Mouse (Mus musculus) cerebellum, postnatal 36 days (tissue): Measurements from ENCODE around the gene Phyhipl.
A peak's percentile ranks its signal among the peaks of the same experiment; 100 is the strongest.

ENCODE experiments used
- DNase-seq, 2 experiments: peaks; one replicate each; pipeline ENCODE4 v3.0.0; 2021 to 2022; ENCODE audit warnings: mixed read lengths in 2 of 2

Gene Phyhipl

GRCm38 (mm10) chr10:70530185-70530823, 125.5 kb downstream of the Phyhipl start:
- no peak for DNase-seq

DNA sequence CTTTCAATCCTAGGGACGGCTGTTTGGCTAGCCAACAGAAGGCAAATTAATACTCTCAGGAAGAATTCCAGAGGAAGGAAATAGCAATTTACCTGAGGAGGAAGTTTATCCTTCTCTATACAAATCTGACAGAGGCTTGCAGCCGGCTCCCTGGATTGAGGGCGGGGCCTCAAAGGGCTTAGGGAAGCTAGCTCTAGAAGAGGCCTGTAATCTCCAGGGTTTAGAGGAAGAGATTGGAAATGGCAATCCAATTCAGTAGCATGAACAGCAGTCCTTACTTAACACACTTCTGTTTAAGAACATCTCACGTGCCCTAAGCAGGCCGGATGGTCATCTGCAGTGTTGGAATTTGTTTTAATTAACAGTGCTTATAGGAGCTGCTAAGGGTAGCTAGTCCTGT, 134.4 kb downstream of the Phyhipl start:
- DNase-seq = no peak

GRCm38 (mm10) chr10:70520143-70521131, 135.3 kb downstream of the Phyhipl start:
- DNase-seq = peak in 1 of 2 experiments; percentile 29

DNA sequence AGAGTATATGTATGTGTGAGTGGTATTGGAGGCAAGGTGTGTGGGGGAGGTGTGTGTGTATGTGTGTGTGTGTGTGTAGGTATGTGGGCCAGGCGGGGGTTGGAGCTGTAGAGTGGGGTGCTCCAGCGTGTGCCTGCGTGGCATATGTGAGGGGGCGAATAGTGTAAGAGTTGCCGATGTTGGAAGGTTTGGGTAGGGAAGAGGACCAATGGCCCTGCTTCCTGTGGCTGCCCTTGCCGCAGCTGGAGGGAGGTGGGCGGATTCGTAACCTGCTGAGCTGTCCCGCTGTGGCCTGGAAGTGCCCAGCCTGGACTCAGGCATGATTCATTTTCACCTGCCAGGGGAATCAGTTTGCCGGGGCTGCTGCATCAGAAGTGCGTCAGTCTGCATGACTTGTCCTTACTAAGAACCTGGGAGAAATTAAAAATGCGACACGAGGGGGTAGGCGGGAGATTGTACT, 136.1 kb downstream of the Phyhipl start:
- no peak for DNase-seq

- DNase-seq = no peak
These were observed 139.1 kb downstream of the Phyhipl start for GRCm38 (mm10) chr10:70516661-70517060.

- no peak for DNase-seq
These were observed 140.9 kb downstream of the Phyhipl start for GRCm38 (mm10) chr10:70514848-70515247.

- no peak for DNase-seq
These were observed 147.9 kb downstream of the Phyhipl start for GRCm38 (mm10) chr10:70507880-70508279.
